Mouse (Mus musculus) brain, embryonic 18.5 days (tissue): ENCODE data around the gene Abhd14a.

Experiments used
- DNase-seq: peaks from one replicate; pipeline ENCODE4 v3.0.0-alpha.2; 2012; ENCODE audit warnings: low read depth, low spot score

The Abhd14a gene

DNA sequence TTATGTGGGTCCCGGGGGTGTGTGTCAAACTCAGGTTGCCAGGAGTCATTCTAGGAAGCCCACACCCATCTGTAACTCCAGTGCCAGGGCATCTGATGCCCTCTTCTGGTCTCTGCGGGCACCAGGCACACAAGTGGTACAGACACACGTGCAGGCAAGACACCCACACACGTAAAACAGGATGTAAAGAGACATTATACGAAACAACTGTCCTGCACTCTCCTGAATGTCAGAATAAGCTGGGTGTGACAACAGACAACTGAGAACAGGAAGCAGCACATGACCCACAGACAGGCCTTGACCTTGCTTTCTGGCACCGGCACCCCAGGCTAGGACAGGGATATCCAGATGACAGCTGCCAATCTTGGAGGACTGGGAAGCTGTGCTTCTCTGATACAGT is 21.8 kb upstream of the Abhd14a start:
- no peak for DNase-seq

- no peak for DNase-seq
Observed at GRCm38 (mm10) chr9:106467746-106468145, 20.3 kb upstream of the Abhd14a start.

GRCm38 (mm10) chr9:106466721-106467120 is 19.2 kb upstream of the Abhd14a start:
- no peak for DNase-seq

DNA sequence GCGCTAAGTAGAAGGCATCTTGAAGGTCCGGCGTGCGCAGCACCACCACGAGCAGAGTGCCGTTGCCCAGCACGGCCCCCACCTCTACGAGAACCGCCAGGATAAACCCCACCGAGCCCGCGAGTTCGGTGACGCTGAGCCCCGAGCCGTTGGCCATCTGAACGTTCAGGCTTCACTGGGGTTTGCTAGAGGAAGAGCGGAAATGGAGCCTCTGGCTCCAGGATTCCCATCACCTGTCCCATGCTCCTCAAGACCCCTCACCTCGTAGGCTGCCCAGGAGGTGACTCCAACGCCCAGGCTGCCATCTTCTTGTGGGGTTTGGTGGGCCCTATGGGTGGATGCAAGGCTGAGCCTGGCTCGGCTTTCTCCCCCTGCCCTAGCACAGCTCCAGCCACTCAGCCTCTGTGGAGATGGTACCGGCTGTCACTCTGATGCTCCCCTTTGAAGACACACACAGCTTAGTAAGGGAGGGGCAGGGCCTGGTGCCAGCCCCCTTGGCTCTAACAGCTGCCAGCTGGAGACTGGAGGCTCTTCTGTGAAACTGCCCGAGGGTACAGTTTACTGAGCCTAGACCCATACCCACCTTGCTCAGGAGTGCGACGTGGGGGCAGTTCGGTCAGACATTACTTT is 18.2 kb upstream of the Abhd14a start, which contains the start of gene Gpr62:
TSS of gene Gpr62 (minus strand) at position 368 of the 630 bp plus-strand sequence.
- no peak for DNase-seq

- DNase-seq, result no peak
Observed at GRCm38 (mm10) chr9:106464751-106465541, 17.5 kb upstream of the Abhd14a start.

GRCm38 (mm10) chr9:106463122-106464063 is 15.9 kb upstream of the Abhd14a start:
- DNase-seq, result no peak

GRCm38 (mm10) chr9:106462430-106462800 is 14.9 kb upstream of the Abhd14a start:
- no peak for DNase-seq

DNA sequence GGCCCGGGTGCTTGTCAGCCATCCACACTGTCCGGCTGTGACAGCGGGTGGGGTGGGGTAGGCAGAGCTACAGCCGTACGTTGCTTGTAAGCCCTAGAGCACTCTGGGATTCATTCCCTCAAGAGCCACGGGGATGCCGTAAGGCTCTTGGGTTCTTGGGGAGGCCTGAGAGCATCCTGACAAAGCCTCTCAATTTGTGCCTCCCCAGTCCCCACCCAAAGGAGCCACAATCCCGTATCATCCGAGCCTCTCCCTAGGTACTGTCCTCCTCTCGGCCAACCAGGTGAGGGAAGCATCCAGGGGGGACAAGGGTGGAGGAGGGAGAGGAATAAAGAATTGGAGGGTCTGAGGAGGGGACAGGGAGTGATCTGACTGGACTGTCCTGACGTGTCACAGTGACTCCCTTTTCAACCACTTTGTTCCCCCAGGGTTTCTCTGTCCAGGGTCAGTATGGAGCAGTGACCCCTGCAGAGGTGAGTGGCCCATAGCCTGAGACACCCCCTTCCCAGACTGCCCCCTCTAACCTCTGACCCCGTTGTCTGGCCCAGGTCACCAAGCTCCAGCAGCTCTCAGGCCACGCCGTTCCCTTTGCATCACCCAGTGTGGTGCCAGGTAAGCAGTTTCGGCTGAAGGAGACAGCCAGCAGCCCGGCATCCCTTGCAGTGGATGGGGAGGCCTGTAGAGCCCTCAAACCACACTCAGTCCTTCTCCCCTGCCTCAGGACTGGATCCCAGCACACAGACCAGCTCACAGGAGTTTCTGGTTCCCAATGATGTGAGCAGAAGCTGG is 14.4 kb upstream of the Abhd14a start:
- no peak for DNase-seq

DNA sequence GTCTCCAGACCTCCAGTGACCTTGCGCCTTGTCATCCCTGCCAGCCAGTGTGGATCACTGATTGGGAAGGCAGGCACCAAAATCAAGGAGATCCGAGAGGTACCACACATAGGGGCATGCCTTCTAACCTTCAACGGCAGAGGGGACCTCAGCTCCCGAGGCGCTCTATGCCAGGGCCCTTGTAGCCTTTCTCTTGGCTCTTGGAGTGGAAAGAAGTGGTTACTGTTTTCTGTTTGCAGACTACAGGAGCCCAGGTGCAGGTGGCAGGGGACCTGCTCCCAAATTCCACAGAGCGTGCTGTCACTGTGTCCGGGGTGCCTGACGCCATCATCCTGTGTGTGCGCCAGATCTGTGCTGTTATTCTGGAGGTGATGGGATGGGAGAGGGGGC is 13.5 kb upstream of the Abhd14a start:
- no peak for DNase-seq

GRCm38 (mm10) chr9:106460401-106461025 is 13.0 kb upstream of the Abhd14a start:
- no peak for DNase-seq

- no peak for DNase-seq
Observed at GRCm38 (mm10) chr9:106459946-106460345, 12.5 kb upstream of the Abhd14a start.

DNA sequence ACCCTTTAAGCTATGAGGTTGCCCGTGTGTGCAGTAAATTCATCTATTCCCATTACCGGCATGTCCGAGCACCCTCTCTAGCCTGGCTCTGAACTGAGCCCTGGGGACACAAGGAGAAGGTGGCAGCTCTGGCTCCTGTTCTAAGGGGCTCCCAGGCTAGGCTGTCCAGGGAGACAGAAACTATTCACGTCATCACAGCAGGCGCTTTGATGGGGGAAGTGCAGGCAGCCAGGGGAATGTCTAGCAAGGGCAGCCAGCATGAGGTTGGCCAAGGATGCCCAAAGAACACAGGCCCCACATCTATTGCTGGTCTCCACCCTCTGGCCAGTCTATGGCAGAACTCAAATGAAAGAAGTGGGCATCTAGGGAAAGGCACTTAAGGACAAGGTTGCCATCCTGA is 10.4 kb upstream of the Abhd14a start:
- no peak for DNase-seq

DNA sequence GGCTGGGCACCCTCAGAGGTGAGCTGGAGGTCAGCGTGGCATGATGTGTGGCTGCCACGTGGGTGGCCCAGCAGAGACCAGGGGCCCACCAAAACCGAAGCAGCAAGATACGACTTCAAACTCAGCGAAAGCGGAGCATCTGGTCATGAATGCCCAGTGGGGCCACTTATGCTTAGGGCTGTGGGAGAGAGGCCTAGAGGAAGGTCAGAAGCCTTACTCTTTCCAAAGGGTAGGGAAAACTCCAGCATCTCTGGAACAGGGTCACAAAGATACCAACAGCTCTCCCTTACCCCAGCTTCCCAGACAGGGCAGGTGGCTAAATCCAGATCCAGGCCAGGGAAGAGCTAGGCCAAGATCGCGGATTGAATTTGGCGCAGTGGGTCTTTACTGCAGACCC is 9.7 kb upstream of the Abhd14a start:
- DNase-seq, result no peak

GRCm38 (mm10) chr9:106456325-106457162 is 9.1 kb upstream of the Abhd14a start:
- no peak for DNase-seq

DNA sequence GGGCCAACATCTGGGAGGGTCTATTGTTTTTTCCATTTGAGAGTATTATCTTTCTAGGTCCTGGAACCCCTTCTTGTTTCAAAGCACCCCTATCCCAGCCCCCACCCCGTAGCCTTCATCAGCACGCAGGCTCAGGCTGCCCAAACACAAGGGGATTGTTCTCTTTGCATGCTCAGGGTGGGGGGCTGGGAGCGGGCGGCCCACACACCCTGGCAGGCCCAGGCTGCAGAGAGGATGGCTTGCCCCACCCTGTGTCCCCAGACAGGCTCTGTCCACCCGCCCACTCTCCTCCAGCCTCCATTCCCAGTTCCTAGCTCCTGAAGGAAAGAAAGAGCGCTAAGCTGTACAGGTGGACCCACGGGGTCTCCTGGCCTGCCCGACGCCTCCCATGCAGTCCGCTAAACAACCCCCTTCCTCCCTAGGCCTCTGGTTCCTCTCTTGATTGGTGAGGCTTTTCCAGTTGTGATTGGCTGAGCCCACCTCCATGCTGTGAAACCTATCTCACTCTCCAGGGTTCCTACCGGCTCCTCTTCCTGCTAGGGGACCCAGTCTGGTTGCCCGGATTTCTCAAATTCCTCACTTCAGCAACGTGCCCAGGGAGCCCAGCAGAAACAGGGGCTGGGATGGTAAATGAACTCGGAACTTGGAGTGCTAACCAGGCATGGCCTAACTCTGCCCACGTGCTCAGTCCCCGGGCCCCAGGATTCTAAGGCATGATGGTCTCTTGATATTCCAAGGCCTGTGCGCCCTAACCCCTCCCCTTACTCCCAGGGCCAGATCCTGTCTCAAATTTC is 7.6 kb upstream of the Abhd14a start:
- no peak for DNase-seq

DNA sequence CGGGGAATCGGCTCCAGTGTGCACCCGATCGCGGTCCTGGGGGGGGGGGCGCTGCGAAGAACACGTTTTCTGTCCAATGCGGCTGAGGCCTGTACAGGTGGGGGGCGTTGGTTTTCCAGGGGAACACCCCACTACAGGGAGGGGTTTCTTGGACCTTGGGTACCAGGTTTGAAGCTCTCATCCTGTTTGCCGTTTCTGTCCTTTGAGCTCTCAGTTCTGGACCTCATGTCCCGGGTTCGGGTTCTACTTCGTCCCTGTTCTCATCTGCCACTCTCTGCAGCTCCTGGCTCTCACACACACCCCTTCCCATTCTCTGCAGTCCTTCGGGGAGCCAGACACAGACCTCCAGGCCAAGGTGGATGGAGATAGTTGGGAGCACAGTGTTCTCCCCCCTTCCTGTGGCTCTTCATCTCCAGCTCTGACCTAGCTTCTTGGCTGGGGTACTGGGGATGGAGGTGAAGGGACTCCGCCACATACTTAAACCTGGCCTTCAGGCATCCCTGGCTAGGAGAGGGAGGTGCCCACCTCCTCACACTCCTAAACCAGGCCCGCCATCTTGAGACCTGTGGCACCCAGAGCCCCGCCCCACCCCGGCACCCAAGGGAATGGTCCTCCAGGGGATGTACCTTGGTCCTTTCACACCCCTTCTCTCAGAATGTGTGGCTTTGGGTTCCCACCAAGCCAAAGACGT is 6.7 kb upstream of the Abhd14a start:
- DNase-seq, result no peak

GRCm38 (mm10) chr9:106453271-106454070 is 6.0 kb upstream of the Abhd14a start, which contains the start of gene Pcbp4:
TSS of gene Pcbp4 (plus strand) at chr9:106453291.
- no peak for DNase-seq

- DNase-seq, result no peak
Observed at GRCm38 (mm10) chr9:106452821-106453220, 5.3 kb upstream of the Abhd14a start.
